Comparison of ENCODE assay signal across 9 mouse cellular contexts in the genomic region with DNA sequence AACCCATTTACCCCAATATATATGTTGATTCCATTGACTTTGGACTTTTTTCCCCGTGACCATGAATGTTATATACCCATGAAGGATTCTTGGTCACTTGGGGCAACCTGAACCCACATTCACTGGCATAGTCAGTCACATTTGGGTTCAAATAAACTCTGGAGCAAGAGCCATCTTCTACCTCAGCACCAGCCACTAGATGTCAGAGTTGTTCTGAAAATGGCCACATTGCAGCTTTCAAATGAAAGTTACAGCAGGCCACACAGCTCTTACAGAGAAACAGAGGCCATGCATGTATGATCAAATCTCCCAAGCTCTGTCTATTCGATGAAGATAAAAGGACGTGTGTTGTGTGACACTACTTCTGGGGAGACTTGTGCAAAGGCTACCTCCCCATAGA. TPM values are rescaled to one million over a fixed set of nuclear protein-coding genes. Genes with fewer than 3 reads are reported as not detected.
A peak's percentile ranks its signal among the peaks of the same experiment; 100 is the strongest.
DNase-seq lines count a peak whose midpoint lies in the region; ATAC-seq lines count a peak whose summit lies in the region.
"Had no signal": no experiment of that assay in that cellular context is flagged by ENCODE, and none has a peak within 500 bp of the region (broad histone marks: within the 10 kb centered on the region; RNA-seq: fewer than 3 reads in every experiment).

No protein-coding gene starts in this region.

- peak; percentile 72 for DNase-seq in hindbrain, embryonic 14.5 days (ENCODE audit: low spot score)
- DNase-seq in CD4-positive helper T cell, adult 2 months (ENCODE audit: low read depth, low spot score), result peak; percentile 68
- peak; percentile 38 for DNase-seq in R1 (ENCODE audit: low read depth, low spot score)
- no peak for DNase-seq in adrenal gland, postnatal 14 days
- DNase-seq in spleen, postnatal 14 days (ENCODE audit: low spot score in 2 of 2), result no peak

- H3K4me3 ChIP-seq in hindbrain, embryonic 14.5 days (replicated peaks; ENCODE audit: low read length), result no peak overlapping the region
- H3K4me3 ChIP-seq in hindbrain, embryonic 12.5 days, result no peak overlapping the region
- H3K4me3 ChIP-seq in midbrain, embryonic 12.5 days, result no peak overlapping the region

- H3K9ac ChIP-seq in hindbrain, embryonic 14.5 days, result no peak overlapping the region
- H3K9ac ChIP-seq in hindbrain, embryonic 12.5 days, result no peak overlapping the region
- no peak overlapping the region for H3K9ac ChIP-seq in midbrain, embryonic 12.5 days (replicated peaks)

- no peak overlapping the region for H3K27ac ChIP-seq in hindbrain, embryonic 14.5 days
- no peak overlapping the region for H3K27ac ChIP-seq in hindbrain, embryonic 12.5 days
- H3K27ac ChIP-seq in midbrain, embryonic 12.5 days (replicated peaks), result no peak overlapping the region

- no peaks in the 10 kb centered on the region for H3K9me3 ChIP-seq in hindbrain, embryonic 14.5 days (ENCODE audit: control insufficient read depth, low read length)
- H3K9me3 ChIP-seq in hindbrain, embryonic 12.5 days (replicated peaks), result no peaks in the 10 kb centered on the region
- no peaks in the 10 kb centered on the region for H3K9me3 ChIP-seq in midbrain, embryonic 12.5 days

- no peak for ATAC-seq in hindbrain, embryonic 14.5 days (ENCODE audit: low FRiP score)
- no peak; the same call in 1 of the 2 replicates for ATAC-seq in hindbrain, embryonic 12.5 days (ENCODE audit: low FRiP score)
- peak; percentile 98 for ATAC-seq in inflammation-experienced regulatory T-cells, adult 6 months
- ATAC-seq in midbrain, embryonic 12.5 days (ENCODE audit: low FRiP score, low read depth), result peak; percentile 19; the same call in 1 of the 2 replicates

- no peak overlapping the region for H3K4me2 ChIP-seq in hindbrain, embryonic 14.5 days (replicated peaks)
- H3K4me2 ChIP-seq in hindbrain, embryonic 12.5 days (replicated peaks), result no peak overlapping the region
- H3K4me2 ChIP-seq in midbrain, embryonic 12.5 days (replicated peaks), result no peak overlapping the region

- H3K27me3 ChIP-seq in hindbrain, embryonic 14.5 days (ENCODE audit: control insufficient read depth, insufficient read depth, low read length), result no peaks in the 10 kb centered on the region
- no peaks in the 10 kb centered on the region for H3K27me3 ChIP-seq in hindbrain, embryonic 12.5 days
- H3K27me3 ChIP-seq in midbrain, embryonic 12.5 days, result no peaks in the 10 kb centered on the region

- H3K4me1 ChIP-seq in hindbrain, embryonic 14.5 days (replicated peaks; ENCODE audit: control insufficient read depth, insufficient read depth, low read length), result no peaks in the 10 kb centered on the region
- no peaks in the 10 kb centered on the region for H3K4me1 ChIP-seq in hindbrain, embryonic 12.5 days
- H3K4me1 ChIP-seq in midbrain, embryonic 12.5 days, result no peaks in the 10 kb centered on the region

- no peaks in the 10 kb centered on the region for H3K36me3 ChIP-seq in hindbrain, embryonic 14.5 days (replicated peaks; ENCODE audit: control insufficient read depth, insufficient read depth)
- H3K36me3 ChIP-seq in hindbrain, embryonic 12.5 days, result no peaks in the 10 kb centered on the region
- no peaks in the 10 kb centered on the region for H3K36me3 ChIP-seq in midbrain, embryonic 12.5 days

- WGBS in hindbrain, embryonic 14.5 days, result 44% methylated on average over 3 of the region's 3 CpGs
- WGBS in hindbrain, embryonic 12.5 days, result 58% methylated on average over 3 of the region's 3 CpGs
- WGBS in midbrain, embryonic 12.5 days, result 60% methylated on average over 3 of the region's 3 CpGs

RNA-seq across cellular contexts. Expression of a gene that starts 11.6 kb away (rescaled TPM):
- 0.43 and 0.54 TPM in 2 replicates for polyA plus RNA-seq in hindbrain, embryonic 14.5 days (2014; fragmentation: Nextera tagmentation; extraction: Ambion mirVana)
- polyA plus RNA-seq in hindbrain, embryonic 12.5 days (2016; fragmentation: Nextera tagmentation; extraction: Ambion mirVana), result 0.30 and 0.40 TPM in 2 replicates
- polyA plus RNA-seq in inflammation-experienced regulatory T-cells, adult 6 months (2017; shearing (Covaris generic)), result 100 to 1,000 TPM; 241 to 305 (median 284) TPM
- not detected in 2 replicates for polyA plus RNA-seq in midbrain, embryonic 12.5 days (2016; fragmentation: Nextera tagmentation; extraction: Ambion mirVana)
- total RNA-seq in adrenal gland, postnatal 14 days (2021), result 0.90 TPM in 1 of 2 replicates, not detected in the other
- total RNA-seq: left cerebral cortex, postnatal 10 days had no signal

RNA-seq across cellular contexts. Expression of a gene that starts 49.8 kb away (rescaled TPM):
- polyA plus RNA-seq in hindbrain, embryonic 14.5 days (2014; fragmentation: Nextera tagmentation; extraction: Ambion mirVana), result 41.6 and 42.6 TPM in 2 replicates
- 36.1 and 38.1 TPM in 2 replicates for polyA plus RNA-seq in hindbrain, embryonic 12.5 days (2016; fragmentation: Nextera tagmentation; extraction: Ambion mirVana)
- 10 to 100 TPM; 14.9 to 16.8 (median 15.8) TPM for polyA plus RNA-seq in inflammation-experienced regulatory T-cells, adult 6 months (2017; shearing (Covaris generic))
- 37.1 and 38.4 TPM in 2 replicates for polyA plus RNA-seq in midbrain, embryonic 12.5 days (2016; fragmentation: Nextera tagmentation; extraction: Ambion mirVana)
- total RNA-seq in adrenal gland, postnatal 14 days (2021), result 161 and 180 TPM in 2 replicates

Comparison
In these comparisons a context has a peak if more than half of its experiments do, and no peak if none do; other contexts are left out.
1. ATAC-seq: peak in inflammation-experienced regulatory T-cells, adult 6 months (single experiment) and midbrain, embryonic 12.5 days (single experiment); none in hindbrain, embryonic 14.5 days (single experiment) and hindbrain, embryonic 12.5 days (single experiment).
2. DNase-seq: peak in hindbrain, embryonic 14.5 days (single experiment), CD4-positive helper T cell, adult 2 months (single experiment) and R1 (single experiment); none in adrenal gland, postnatal 14 days (single experiment) and spleen, postnatal 14 days (0 of 2).
3. RNA of a gene that starts 11.6 kb away (polyA plus RNA-seq): 241 to 305 TPM in inflammation-experienced regulatory T-cells, adult 6 months; 0.43 to 0.54 TPM in hindbrain, embryonic 14.5 days, 0.30 to 0.40 TPM in hindbrain, embryonic 12.5 days and not detected in midbrain, embryonic 12.5 days; every median in the first group is over 100 times any median in the second.